Mouse (Mus musculus) liver, adult (tissue): ENCODE results near the gene Telo2.

Source experiments
- GATA4 ChIP-seq: IDR thresholded peaks from 2 replicates; pipeline ENCODE4 v1.6.1; 2014; ENCODE audit warnings: mild to moderate bottlenecking, low read length; ENCODE audit not compliant: insufficient replicate concordance

The Telo2 gene

GRCm38 (mm10) chr17:25111739-25112422 is 3.9 kb downstream of the Telo2 start:
- no peak for TF ChIP-seq GATA4

- no peak for TF ChIP-seq GATA4
Observed at GRCm38 (mm10) chr17:25111220-25111619, 4.5 kb downstream of the Telo2 start.

DNA sequence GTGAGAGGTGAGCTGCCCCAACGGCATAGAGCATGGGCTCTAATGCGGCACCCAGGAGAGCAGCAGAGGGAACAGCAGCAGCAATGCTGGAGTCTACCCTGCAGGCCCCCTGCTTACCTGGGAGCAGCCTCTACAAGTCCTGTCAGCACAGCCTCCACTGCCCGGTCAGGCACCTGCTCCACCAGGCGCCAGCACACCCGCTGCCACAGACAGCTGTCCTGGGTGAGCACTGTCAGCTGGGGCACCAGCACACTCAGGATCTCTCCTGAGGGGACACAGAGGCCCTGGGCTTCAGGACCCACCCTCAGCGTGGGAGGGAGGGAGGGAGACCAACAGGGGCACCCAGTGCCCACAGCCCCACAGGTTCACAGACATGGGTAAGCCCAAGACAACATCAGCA is 5.2 kb downstream of the Telo2 start:
- TF ChIP-seq GATA4 = no peak

DNA sequence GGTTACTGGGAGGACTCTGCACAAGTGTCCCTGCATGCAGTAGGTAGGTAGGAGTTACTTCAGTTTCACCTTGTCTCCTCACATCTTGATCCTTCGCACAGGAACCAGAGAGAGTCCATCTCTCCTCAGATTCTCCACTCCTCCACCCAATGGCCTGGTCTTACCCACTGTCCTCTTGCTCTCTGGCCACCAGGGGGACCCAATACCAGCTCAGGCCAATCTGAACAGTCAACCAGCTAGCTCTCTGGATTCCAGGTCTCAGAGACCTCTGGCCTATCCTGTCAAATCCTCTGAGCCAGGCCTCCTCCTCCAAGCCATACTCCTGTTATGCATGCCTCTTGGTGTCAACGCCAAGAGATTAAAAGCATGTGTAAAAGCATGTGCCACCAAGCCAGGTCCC is 6.2 kb downstream of the Telo2 start:
- no peak for TF ChIP-seq GATA4

DNA sequence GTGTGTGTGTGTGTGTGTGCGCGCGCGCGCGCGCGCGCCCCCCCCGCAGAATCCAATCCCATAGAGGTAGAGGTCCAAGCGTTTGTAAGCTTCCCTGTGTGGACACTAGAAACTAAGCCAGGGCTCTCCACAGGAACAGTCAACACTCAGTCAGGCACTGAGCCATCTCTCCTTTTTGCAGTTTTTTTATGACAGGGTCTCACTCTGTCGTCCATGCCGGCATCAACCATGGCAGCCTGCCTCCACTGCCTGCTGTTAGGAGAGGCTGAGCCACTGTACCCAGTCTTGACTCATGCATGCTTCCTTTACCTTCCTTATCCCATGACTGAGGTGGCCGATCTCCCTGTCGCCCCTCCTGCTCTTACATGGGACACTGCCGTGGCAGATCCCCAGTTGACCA is 8.0 kb downstream of the Telo2 start:
- no peak for TF ChIP-seq GATA4

DNA sequence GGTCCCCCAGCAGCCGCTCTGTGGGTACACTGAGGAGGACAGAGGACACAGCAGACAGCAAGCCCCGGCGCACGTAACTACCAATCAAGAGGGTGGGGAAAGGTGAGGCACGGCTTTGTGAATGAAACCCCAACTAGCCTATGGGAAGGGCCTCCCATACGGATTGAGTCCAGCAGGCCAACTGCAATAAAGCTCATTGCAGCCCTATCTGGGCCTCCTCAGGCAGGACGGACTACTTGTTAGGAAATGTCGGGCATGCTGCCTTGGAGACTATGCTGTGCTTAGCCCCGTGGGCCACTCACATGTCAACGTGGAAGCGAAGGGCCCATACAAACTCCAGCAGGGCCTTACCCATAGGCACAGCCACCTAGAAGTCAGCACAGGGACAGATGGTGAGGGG is 14.4 kb downstream of the Telo2 start:
- no peak for TF ChIP-seq GATA4

DNA sequence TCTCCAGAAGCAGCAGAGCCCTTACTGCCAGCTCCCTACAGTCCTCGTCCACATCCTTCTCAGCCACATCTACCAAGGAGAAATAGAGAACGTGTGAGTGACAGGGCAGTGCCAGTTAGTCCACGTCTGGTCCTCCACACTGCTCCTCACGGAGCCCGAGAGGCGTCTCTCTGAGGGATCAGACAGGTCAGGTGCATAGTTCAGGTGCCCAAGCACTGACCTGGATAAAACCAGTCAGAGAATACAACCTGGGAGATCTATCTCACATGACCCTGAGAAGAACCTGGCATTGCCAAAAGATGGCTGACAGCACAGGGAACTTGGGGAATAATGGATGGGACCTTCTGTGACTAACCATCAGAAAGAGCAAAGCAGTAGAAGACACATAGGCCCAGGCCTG is 15.7 kb downstream of the Telo2 start:
- no peak for TF ChIP-seq GATA4

DNA sequence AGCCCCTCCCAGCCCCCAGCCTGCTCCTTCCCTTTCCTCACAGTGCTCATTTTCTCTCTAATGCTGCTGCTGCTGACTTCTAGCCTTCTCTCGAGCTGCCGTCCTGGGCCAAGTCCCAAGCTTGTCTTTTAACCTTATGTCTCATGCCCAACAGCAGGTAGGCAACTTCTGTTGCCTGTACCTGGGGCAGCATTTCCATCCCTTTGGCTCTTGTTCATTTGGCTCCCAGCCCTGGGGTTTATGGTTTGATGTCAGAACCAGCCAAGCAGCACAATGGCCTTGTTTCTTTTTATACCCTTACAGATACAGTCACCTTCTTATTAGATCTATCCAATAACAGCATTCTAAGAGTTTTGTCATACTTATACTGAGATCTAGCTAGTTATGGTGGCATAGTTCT is 19.5 kb downstream of the Telo2 start:
- no peak for TF ChIP-seq GATA4

DNA sequence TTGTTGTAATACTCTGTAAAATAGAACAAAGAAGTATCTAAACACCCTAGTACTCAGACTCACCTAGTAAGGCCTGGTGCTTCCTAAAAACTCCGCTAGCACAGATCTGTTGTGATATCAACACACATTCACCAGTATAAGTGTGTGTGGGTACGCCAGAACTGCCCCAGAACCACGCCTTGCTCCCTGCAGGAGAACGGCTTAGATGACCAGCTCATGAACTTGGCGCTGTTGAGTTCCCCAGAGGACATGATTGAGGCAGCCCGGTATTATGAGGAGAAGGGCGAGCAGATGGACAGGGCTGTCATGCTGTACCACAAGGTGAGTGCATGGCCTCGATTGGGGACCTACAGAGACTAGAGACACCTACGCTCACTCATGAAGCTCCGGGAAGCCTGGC is 25.3 kb downstream of the Telo2 start:
- TF ChIP-seq GATA4 = no peak

DNA sequence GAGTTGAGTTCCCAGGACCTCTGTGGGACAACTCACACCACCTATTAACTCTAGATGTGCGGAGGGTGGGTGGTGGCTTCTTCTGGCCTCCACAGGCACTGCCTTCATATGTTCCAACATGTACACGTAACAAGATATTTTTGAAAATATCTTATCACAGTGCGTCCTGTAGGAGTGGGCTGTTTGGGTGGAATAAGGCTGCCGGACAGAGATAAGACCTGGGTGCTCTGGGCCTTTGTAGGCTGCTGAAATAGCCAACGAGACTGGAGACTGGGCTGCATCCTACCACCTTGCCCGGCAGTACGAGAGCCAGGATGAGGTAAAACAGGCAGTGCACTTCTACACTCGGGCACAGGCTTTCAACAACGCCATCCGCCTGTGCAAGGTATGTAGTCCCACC is 26.6 kb downstream of the Telo2 start:
- TF ChIP-seq GATA4 = no peak

GRCm38 (mm10) chr17:25086724-25087123 is 29.0 kb downstream of the Telo2 start:
- no peak for TF ChIP-seq GATA4

GRCm38 (mm10) chr17:25084835-25085385 is 30.9 kb downstream of the Telo2 start:
- TF ChIP-seq GATA4 = no peak

GRCm38 (mm10) chr17:25083444-25083931 is 32.3 kb downstream of the Telo2 start, which contains the start of gene Tmem204:
TSS of gene Tmem204 (minus strand) at chr17:25083591.
- TF ChIP-seq GATA4 = no peak; the same call in 1 of the 2 replicates

- TF ChIP-seq GATA4 = no peak
Observed at GRCm38 (mm10) chr17:25082887-25083286, 32.9 kb downstream of the Telo2 start.

- TF ChIP-seq GATA4 = 0 out of 2 replicates have a peak, but pooled peaks have one; percentile 8
Observed at GRCm38 (mm10) chr17:25082081-25082847, 33.5 kb downstream of the Telo2 start.

DNA sequence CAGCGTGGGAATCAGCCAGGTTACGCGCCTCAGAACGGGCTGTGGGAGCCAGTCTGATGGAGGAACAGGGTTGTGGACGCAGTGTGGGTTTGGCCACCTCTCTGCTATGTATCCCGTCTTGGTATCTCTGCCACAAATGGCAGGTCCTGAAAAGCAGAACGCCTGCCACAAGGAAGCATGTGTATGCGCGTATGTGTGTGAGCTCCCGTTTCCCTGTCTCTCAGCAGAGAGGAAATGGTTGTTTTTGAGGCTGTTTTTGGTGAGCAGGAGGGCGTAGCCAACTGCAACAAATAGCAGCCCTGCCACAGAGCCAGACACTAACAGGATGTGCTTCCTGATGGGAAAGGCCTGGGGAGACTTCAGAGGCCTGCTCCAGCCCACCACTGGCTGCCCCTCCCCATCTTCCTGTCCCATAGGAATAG is 34.8 kb downstream of the Telo2 start:
- TF ChIP-seq GATA4 = peak; percentile 48; the same call in 1 of the 2 replicates
